Mouse (Mus musculus): Measurements from ENCODE around the gene Glis1. TPM values are rescaled to one million over a fixed set of nuclear protein-coding genes. Genes with fewer than 3 reads are reported as not detected.

The Glis1 gene
- total RNA-seq, 2 experiments from 2014 or later: 0.43 to 0.93 TPM

DNA sequence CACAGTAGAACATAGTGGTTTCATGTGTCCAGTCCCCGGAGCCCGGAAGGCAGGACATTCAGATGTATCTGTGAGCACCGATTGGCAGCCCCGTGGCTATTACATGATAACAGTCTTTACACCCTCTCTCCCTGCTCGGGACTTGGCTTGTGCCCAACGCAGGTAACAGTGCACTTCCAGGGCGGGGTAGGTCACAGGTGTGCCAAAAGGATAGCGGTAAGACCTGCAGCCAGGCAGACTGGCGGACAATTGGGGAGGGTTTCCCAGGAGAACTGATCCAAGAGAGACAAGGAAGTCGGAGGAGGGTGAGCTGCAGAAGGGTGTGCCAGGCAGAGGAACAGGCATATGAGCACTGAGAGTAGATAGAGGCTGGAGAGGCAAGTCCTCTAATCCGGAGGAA lies 84.4 kb downstream of the Glis1 start:
- DNase-seq: no peak

DNA sequence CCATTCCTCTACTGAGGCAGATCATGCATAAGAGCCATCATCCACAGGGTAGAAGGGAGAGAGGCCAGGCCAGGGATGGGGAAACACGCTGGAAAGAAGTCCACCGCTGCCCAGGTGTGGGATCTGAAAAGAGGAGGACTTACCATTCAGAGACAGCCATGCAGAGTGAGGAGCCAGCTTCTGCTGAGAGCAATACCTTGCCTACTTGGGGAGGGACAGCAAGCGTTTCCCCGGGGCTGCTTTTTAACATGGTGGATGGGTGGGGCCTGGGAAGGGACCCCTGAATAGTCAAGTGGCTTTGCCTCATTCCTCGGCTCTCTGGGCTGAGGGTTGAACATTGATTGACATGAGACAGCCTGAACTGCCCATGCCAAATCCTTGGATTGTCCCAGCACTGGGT lies 85.7 kb downstream of the Glis1 start:
- DNase-seq: no peak

DNA sequence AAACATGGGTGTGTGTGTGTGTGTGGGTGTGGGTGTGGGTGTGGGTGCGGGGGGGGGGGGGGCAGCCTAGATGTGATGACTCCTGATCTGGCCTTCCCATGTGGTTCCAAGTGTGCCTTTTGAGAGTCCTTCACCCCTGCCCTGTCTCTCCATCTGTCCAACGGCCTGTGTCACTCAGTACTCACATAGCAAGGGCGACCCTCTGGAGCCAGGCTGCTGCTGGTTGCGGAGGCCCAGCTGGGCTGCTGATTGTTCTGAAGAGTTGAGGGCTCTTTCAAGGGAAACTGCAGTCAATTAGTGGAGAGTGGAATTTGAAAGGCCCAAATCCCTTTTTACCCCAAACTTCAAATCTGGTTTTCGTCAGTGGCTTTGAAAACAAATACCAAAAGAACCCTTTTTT lies 86.4 kb downstream of the Glis1 start:
- DNase-seq: peak; percentile 42 to 50

DNA sequence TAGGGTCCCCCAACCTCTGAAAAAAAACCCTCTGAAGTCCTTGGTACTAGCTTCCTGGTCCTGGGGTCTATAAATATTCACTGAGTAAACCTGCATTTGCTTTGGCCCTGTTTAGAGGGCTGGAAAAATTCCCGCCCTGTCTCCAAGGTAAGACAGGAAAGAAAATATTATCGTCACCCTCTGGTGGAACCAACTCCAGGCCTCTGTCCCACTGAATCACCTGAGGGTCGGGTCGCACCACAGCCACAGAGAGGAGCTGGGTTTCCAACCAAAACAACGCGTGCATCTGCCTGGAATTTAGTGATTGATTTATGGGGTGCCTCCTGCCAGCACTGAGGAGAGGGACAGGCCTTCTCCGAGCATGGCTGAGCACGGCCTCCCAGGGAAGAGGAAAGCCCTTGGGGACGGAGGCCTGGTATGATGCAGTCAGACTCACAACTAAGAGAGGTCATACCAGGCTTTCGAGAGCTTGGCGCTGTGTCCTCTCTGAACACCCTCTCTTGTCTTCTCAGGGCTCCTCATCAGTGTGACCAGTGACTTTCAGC lies 89.3 kb downstream of the Glis1 start:
- no peak for DNase-seq

DNA sequence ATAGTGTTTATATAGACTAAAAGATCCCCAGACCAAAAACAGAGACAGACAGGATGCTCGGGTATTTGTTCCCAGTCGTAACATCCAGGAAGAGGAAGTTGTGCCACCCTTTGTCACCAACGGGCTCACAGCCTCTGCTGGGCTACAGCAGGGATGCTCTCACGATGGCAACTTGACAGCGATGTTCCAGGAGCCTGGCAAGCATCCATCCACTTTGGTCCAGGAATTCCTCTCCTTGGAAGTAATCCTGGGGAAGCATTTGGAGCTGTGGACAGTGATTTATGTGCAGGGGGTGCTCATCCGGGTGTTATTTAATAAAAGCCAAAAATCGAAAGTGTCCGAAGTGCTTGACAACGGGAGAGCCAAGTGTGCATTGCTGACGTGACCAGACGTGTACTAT lies 100.7 kb downstream of the Glis1 start:
- peak in 1 of 2 experiments; percentile 10 for DNase-seq

DNA sequence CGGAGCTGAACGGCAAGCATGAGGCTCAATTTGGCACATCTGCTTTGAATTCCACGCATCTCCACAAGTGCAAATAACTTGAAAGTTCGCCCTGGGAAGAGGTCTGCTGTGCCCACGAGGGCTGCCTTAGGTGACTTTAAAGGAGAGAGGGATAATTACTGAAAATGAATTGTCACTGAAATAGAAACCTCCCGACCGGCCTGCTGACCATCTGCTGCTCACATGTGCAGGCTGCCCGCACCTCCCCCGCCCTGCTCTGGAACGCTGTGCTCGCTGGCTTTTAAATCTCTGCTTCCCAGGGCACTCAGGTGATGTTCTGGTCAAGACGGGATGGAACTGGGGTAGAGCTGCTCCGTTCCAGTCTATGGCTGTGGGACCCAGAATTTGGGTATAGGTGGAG lies 103.7 kb downstream of the Glis1 start:
- no peak for DNase-seq

DNA sequence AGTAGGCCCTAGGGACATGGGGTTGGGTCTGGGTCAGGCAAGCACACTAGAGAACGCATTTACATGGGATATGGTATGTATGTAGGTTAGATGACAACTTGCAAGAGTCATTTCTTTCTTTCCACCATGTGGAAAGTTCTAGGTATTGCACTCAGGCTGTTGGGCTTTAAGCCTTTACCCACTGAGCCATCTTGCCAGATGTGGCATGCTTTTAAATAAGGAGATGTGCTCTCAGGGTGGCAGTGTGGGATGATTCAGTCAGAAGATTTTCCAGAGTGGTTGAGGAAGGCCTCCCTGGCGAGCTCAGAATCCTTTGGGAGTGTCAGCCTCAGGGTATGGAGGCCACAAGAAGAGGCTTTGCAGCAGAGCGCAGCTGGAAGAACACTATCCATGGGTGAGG lies 104.2 kb downstream of the Glis1 start:
- no peak for DNase-seq

DNA sequence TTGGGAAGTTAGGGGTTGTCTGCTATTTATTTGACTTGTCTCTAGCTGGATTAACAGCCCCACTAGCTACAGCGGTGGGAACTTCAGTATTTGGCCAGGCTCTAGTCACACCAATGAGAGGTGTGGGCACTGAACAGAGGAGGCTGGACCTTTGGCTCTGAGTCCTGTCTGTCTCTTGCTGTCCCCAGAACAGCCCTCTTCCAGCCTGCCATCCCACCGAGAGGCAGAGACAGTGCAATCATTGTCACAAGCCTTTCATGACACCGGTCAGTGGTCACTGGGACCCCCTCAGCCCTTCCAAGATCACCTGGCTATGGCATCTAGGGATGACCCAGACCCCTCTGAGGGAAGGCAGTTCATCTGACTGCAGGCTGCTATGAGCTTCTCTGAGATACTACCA lies 104.6 kb downstream of the Glis1 start:
- no peak for DNase-seq

DNA sequence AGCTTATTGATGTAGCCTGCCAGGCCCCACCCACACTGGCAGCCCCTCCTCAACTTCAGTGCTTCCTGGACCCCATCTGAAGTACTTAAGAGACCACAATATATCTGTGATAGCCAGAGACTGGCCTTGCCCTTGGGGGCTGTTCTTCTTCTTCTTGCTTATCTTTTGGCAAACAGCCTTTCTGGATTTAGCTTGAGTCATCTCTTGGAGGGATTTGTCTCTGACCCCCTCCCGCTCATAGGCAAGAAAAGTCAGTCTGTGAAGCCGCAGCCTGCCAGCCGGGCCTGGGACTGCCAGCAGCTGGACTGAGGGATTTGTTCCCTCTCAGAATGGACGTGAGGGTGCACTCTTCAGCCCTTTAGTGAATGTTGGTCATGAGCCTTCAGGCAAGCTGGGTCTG lies 107.4 kb downstream of the Glis1 start:
- DNase-seq: peak in 1 of 2 experiments; percentile 23

DNA sequence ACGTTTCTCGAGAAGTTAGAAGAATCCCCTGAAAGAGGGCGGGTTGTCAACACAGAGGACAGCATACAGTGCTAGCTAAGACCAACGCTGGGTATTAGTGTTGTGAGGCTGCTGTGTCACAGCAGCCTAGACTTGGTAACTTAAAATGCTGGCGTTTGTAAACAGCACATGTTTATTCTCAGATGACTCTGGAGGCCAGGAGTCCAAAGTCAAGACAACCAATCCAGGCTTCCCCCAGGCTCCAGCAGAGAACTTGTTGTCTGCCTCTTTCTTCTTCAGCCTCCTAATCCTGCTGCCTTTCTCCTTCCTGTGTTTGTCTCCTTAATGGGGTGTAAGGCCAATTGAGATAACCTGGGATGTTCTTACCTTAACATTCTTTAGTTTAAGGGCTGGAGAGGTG lies 110.5 kb downstream of the Glis1 start:
- DNase-seq: no peak

DNA sequence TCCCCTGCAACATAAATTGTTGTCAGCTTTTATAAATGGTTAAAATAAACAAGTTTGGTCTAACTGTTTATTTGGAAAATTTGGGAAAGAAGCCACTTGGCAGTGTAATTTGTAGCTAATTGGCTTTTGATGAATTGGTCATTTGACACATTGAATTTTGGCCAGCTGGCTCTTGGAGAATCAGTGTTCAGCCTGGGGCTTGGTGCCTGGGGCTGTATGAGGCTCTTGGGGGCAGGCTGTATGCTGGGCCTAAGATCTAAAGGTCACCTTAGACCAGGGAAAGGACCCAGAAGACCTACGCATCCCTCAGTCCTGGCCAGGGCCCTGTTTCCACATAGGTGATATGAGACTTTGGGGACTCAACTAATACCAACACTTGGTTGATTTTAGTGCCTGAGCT lies 111.3 kb downstream of the Glis1 start:
- no peak for DNase-seq

DNA sequence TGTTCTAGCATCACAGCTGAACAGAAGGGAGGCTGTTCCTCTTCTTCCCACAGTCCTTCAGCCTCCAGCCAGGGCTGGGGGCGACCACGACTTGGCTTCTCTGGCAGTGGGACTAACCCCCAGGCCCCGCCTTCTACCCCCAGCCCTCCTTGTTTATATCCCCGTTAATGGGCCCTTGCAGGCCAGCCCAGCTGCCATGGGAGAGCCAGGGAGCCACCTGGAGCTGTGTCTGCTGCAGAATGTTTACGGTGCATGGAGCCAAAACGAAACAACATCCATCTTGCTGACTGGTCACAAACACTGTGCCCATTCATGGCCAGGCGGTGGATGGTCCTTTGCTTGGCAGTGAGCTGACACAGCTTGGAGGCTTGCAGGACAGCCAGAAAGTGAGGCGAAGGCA lies 112.1 kb downstream of the Glis1 start:
- no peak for DNase-seq

DNA sequence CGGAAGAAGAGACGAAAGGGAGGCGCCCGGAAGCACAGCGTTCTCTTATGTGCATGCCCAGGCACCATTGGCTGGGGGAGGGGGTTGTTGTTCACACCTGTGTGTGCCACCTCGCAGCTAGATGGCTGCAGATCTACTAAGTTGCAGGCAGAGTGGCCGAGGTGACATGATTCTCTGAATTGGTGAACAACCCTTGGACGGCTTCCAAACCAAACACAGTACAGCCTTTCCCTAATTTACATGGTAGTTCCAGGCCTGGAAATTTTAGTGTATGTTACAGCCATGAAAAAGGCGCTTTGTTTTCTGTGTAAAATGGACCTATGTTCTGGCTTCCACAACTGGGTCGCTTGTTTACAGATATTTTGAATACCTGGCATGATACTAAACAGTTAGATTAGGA lies 115.7 kb downstream of the Glis1 start:
- DNase-seq: no peak

DNA sequence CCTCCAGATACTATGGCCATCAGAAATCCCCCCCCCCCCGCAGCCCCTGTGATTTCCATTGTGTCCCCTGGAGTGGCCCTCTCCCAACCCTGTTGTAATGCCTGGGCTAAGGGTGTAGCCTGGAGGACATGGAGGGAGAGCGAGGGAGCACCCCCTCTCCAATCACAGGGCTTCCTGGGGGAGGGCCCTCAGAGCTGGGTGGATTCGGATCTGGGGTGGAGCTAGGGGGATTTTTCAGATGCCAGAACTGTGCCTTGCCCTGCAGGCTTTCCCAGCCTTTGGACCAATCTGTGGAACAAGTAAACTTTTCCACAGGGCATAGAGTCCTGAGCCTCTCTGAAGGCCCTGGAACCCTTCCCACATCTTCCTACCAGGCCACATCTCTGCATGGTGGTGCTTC lies 116.2 kb downstream of the Glis1 start:
- no peak for DNase-seq

DNA sequence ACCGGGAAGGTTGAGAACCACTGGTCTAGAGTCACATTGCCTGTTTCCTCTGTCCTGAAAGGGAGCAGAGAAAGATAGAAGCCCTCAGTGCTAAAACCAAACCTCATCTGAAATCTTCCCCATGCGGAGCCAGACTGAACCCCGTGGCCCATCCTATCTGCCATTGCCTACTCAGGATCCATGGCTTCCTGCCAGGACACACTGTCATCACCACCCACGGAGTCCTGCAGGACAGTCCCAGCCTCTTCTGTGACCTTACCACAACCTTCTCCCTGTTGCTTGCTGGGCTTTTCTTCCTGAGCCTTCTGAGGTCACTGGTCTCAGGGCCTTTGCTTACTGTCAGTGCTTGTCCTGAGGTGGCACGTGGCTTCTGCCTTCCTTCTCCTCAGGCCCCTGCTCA lies 118.3 kb downstream of the Glis1 start:
- DNase-seq: peak; percentile 79 to 80

DNA sequence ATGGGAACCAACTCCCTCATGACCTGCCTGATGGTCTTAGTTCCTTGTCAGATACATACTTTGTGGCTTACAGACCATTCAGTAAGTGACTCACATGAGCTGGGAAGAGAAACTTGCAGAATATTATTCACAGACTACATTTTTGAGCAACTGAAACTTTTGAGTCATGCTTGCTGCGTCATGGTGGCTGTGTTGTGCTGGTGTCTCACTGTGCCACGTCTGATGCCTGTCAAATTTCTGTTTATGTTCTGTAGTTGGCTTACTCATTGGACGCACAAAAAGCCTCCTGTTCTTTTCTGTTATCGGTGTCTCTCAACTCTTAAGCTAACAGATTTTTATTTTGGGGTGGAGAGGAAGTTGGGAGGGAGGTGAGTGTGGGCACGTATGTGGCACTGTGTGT lies 119.4 kb downstream of the Glis1 start:
- peak; percentile 46 to 60 for DNase-seq

DNA sequence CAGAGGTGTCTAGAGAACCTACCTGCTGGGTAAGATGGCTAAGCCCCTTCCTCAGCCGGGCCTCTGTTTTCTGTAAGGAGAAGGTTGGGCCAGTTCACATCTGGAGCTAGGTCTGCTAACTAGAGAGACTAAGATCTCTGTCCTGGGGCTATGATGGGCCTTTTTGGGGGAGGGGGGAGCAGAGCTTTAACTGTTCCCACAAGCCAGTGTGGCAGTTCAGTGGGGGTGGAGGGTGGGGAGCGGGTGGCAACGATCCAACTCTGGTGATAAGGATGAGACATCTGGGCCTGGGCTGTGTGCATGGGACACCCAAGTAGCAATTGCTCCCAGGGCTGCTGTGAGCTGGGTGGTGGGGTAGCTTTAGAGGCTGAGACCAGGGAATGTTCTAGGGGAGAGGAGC lies 124.4 kb downstream of the Glis1 start:
- no peak for DNase-seq

DNA sequence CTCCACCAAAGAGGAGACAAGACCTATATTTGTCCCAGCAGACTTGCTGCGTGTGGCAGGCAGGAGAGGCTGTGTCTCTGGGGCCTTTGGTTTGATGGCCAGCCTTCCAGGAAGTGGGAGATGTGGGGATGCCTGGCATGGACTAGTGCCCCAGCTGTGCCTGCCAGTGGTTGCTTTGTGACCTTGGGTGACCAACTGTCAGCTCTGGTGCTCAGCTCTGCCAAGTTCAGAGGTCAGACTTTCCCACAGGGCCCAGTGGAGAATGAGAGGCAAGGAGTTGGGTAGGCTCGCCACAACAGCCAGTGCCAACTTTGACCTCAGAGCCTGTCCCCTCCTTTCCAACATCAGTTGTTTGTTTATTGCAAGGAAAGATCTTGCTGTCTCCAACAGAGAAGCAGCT lies 126.7 kb downstream of the Glis1 start:
- DNase-seq: peak; percentile 14 to 41

DNA sequence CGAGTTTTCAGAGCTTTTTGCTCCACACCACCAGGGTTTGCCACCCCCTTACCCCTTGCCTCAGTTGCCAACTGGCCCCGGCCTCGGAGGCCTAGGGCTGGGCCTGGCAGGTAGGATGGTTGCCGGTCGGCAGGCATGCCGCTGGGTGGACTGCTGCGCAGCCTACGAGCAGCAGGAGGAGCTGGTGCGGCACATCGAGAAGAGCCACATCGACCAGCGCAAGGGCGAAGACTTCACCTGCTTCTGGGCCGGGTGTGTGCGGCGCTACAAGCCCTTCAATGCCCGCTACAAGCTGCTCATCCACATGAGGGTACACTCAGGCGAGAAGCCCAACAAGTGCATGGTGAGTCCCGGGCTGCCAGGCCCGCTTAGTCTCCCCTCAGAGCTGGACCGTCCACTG lies 133.8 kb downstream of the Glis1 start:
- no peak for DNase-seq

DNA sequence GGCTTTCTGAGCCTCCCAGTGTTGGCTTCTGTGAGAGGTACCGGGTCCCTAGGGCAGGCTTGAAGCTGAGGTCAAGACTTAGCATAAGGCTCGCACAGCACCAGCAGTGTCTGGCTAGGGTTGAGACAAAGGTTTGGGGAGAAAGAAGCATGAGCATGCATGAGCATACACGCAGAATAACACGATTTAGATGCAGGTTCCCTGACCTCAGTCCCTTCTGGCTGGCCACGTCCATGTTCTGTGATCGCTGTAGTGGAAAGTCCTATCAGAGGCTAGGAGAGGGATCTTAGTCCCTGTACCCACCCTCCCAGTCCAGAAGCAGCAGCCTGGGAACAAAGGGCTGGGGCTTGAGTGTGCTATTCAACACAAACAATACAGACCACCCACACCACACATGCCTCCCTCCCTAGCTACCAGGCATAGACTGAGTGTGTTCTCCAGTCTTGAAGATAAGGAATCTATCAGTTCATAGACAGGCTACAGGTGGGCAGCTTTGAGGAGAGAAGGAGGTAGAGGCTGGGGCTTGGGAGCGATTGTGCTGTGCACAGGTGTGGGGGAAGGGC lies 134.6 kb downstream of the Glis1 start:
- no peak for DNase-seq

DNA sequence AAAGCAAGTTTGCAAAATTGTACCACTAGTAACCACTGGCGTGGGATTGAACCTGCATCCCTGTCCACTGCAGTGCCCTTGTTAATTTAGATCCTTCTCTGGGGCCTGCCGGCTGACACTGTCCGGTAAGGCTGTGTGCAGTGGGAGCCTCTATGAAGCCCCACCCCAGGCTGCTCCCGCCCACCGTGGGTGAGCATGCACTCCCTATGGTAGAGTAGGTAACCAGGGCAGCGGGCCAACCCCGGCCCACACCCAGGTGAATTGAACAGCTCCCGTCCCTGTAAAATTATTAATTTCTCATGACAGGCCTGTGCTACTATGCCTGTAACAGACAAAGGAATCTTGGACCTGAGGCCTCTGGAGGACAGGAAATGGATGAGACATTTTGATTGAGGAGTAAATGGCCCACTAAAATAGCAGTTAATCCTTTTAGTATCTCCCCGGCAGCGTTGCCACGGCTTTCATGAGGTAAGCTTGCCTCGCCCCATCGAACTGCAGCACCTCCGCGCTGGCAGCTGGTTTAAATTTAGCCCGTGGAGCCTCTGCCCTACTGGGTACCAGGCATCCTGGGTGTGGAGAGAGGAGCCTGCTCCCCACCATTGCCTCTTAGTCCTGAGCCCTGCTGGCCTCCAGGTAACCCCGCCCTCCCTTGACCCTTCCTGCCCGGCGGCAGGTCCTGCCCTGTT lies 136.1 kb downstream of the Glis1 start:
- no peak for DNase-seq

DNA sequence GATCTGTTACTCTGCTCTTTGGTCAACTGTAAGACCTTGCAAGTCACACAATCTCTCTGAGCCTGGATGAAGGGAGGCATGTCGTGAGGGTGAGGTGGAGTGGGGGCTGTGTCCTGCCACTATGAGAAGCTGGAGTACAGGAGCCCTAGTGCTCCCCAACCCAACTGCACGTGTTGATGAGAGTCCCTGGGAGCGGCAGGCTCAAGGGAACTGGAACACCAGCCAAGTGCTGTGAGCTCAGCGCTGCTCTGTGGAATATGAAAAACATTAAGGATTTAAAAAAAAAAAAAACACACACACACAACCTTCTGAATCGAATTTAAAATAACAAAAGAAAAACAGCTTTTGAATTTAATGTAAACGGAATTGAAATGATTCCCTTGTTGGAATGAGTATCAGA lies 141.4 kb downstream of the Glis1 start:
- DNase-seq: no peak

DNA sequence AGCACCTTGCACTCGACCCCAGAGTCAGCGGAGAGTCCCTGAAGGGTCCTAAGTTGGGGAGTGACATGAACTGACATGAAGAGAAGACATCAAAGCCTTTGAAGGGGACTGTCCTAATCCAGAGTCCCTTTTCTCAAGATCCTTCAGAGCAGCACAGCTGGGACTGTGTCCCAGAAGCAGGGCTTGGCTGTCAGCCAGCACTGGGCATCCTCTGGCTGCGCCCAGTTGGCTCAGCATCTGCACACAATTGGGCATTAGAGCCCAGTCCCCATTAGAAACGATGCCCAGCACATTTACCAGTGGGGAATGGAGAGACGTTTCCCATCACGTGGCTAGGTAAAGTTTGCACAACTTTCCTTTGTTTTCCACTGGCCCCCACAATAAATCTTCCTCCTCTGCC lies 142.4 kb downstream of the Glis1 start:
- peak; percentile 27 to 62 for DNase-seq

DNA sequence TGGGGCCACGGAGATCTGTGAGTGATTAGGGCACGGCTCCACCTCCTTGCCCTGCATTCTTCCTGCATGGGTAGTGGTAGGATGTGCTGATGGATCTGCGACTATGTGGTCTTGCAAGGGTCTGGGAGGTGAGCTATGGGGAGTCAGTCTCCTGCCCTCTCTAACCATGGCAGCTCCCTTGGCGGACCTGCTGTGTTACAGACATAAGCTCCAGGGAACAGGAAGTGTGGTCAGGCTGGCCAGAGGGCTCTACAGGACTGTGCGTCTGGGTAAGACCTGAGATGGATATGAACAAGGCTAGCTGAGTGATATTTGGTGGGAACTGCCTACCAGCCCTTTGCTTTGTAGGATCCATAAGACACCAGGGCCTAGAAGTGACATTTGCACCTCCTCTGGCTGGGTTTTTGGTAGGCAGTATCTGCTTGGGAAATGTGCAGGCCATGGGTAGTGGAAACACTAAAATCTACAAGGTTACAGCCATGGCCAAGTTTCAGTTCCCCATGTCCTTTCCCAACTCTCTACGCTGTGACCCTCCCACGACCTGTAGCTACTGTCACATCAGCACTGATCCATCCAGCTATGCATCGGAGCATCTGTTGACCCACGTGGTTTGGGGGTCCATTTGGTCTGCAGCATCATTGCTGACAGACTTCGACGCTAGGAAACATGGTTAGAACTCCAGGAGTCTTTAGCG lies 142.9 kb downstream of the Glis1 start:
- DNase-seq: no peak

All from adrenal gland, postnatal 36 days (tissue).